Mouse (Mus musculus) liver, embryonic 14.5 days (tissue): ENCODE measurements around the gene Gm6760. TPM values are rescaled to one million over a fixed set of nuclear protein-coding genes. Genes with fewer than 3 reads are reported as not detected.

Experiments
- ATAC-seq: fragments of 200-750 bp; cut with Nextera tagmentation; 2 replicates; pipeline ENCODE4 v1.8.0; 2017; ENCODE audit warnings: moderate number of reproducible peaks, mild to moderate bottlenecking, moderate library complexity; ENCODE audit not compliant: insufficient read depth
- DNase-seq, 3 experiments: peaks; one replicate each; pipeline ENCODE4 v3.0.0-alpha.2; 2012 to 2013; ENCODE audit warnings: low read depth in 3 of 3, low spot score in 3 of 3
- H3K27ac ChIP-seq: fragments of 300-500 bp; sonication (generic); 2 replicates; pipeline ENCODE4 v1.5.1; 2014; ENCODE audit warnings: moderate library complexity, mild to moderate bottlenecking, control low read depth, inconsistent platforms
- H3K27me3 ChIP-seq: fragments of 300-500 bp; sonication (generic); 2 replicates; pipeline ENCODE4 v1.6.1; 2014; ENCODE audit warnings: mild to moderate bottlenecking, low read length, moderate library complexity; ENCODE audit not compliant: control insufficient read depth, insufficient read depth
- H3K36me3 ChIP-seq: fragments of 300-500 bp; sonication (generic); replicated peaks from 2 replicates; pipeline ENCODE4 v1.6.1; 2014; ENCODE audit warnings: low read depth; ENCODE audit not compliant: control insufficient read depth, insufficient read depth
- H3K4me1 ChIP-seq, 2 experiments: fragments of 200-500 bp in 1 of 2; fragments of 300-500 bp in 1 of 2; sonication (generic) in 1 of 2; replicated peaks; 2 replicates each; pipeline ENCODE4 v1.6.1; 2012 to 2014; ENCODE audit warnings: antibody characterized with exemption in 1 of 2, inconsistent platforms in 1 of 2, low read length in 1 of 2; ENCODE audit not compliant: control insufficient read depth in 2 of 2, insufficient read depth in 2 of 2
- H3K4me2 ChIP-seq: fragments of 300-500 bp; sonication (generic); 2 replicates; pipeline ENCODE4 v1.6.1; 2014; ENCODE audit warnings: low read depth, mild to moderate bottlenecking, control low read depth, moderate library complexity
- H3K4me3 ChIP-seq, 2 experiments: fragments of 200-500 bp in 1 of 2; fragments of 300-500 bp in 1 of 2; sonication (generic) in 1 of 2; 2 replicates each; pipeline ENCODE4 v1.5.1; 2012 to 2014; ENCODE audit warnings: low read depth in 2 of 2, low read length in 2 of 2, mild to moderate bottlenecking in 2 of 2, control low read depth in 1 of 2, inconsistent platforms in 1 of 2, moderate library complexity in 1 of 2; ENCODE audit not compliant: insufficient read depth in 1 of 2
- H3K9ac ChIP-seq: fragments of 300-500 bp; sonication (generic); replicated peaks from 2 replicates; pipeline ENCODE4 v1.6.1; 2014; ENCODE audit warnings: mild to moderate bottlenecking, control low read depth, moderate library complexity
- H3K9me3 ChIP-seq: fragments of 300-500 bp; sonication (generic); 2 replicates; pipeline ENCODE4 v1.6.1; 2016; ENCODE audit warnings: low read length, mixed read lengths; ENCODE audit not compliant: control insufficient read depth
- CTCF ChIP-seq: IDR thresholded peaks from 2 replicates; pipeline ENCODE4 v1.5.1; 2016; ENCODE audit warnings: antibody characterized with exemption, low read depth, control low read depth
- EP300 ChIP-seq: IDR thresholded peaks from 2 replicates; pipeline ENCODE4 v1.6.1; 2016; ENCODE audit warnings: antibody characterized with exemption, low read depth
- WGBS: fragments of 180-500 bp; shearing (Covaris S2); extraction: QIAGEN DNeasy Blood & Tissue Kit; methylation state at CpG from one replicate; pipeline ENCODE4 v1.1.7; 2014; ENCODE audit not compliant: insufficient replicate concordance; 5-methylcytosine and 5-hydroxymethylcytosine counted together
- polyA plus RNA-seq, 2 experiments: library from polyadenylated mRNA; depleted of rRNA in 1 of 2; stranded (reverse) in 1 of 2; unstranded in 1 of 2; fragments of >200 nt; fragmentation: Nextera tagmentation in 1 of 2; extraction: Ambion mirVana in 1 of 2; gene quantifications; 2 replicates each; pipeline versions ENCODE4 v1.2.1 to v1.2.3; 2012 to 2014

Gm6760 gene
- polyA plus RNA-seq (2012; rRNA removed) (not detected in 2 replicates), polyA plus RNA-seq (2014; fragmentation: Nextera tagmentation; extraction: Ambion mirVana) (not detected in 2 replicates)

DNA sequence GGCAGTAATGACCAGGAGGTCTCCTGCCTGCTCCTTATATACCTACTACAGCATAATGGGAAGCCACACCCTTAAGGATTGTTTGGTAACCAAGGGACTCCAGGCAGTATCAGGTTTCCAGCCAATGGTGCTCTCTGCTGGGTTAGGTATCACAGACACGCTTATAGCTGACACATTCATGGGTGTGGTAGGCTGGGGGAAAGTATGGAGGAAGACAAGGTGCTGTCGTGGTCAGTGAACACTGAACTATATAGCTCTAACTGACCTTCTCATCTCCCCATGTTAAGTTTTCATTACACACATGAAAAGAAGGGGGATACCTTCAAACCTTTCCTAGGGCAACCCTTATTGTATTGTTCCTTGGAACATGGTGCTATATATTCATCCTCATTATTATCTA lies at the start of gene Gm6760:
Gene Gm6760, minus strand, starts transcription at position 101 of the 400 bp plus-strand sequence.
- TF ChIP-seq EP300 (no peak), CTCF (no peak)
- Histone ChIP-seq H3K4me3 (no peak within 1 kb of the TSS), H3K9me3 (no peaks in the 10 kb centered on the region), H3K36me3 (no peaks in the 10 kb centered on the region), H3K4me2 (no peak within 1 kb of the TSS), H3K27me3 (no peaks in the 10 kb centered on the region), H3K27ac (no peak within 1 kb of the TSS), H3K4me1 (no peaks in the 10 kb centered on the region), H3K9ac (no peak within 1 kb of the TSS)
- 45% methylated on average over 2 of the region's 2 CpGs for WGBS
- no peak for ATAC-seq
- DNase-seq = no peak

DNA sequence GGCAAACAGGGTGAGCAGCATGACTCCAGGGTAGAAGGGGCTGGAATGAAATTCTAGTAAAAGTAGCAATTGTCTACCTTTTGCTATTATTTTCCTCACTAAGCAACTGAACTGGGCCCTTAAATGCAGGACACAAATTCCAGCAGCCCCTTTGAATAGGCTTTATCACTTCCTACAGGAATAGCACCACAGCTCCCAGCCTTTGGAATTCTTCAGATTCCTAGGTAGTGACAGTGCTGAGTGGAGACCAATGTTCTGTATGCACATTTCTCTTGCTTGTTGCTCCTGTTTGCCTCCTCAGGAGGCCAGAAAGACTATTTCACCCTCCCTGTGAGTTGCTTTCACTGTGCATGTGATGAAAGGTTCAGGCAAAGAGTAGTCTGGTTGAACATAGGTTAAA lies 29.2 kb upstream of the Gm6760 start:
- Histone ChIP-seq H3K4me1 (no peaks in the 10 kb centered on the region), H3K4me3 (no peak overlapping the region), H3K9me3 (no peaks in the 10 kb centered on the region), H3K27ac (no peak overlapping the region), H3K36me3 (no peaks in the 10 kb centered on the region), H3K9ac (no peak overlapping the region), H3K27me3 (no peaks in the 10 kb centered on the region), H3K4me2 (no peak overlapping the region)
- TF ChIP-seq EP300 = no peak
- TF ChIP-seq CTCF = no peak
- DNase-seq = no peak
- no peak for ATAC-seq

DNA sequence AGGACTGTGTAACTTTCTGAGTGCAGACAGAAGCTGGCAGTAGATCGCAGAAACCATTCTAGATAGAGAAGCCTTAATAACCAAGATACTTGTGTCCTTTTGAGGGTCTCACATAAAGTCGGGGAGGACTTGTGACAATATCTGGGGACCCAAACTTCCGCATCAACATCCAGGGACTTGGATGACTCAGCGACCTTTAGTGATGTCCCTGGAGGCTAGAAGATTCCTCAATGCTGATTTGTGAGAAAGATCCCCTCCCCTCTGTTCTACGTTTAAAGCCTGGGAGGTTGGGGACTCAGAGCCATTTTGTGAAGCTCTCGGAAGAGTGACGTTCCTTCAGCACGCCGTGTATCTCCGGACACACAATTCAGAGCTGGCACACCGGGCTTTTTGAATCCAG lies 21.2 kb upstream of the Gm6760 start, which contains the start of gene 3830417A13Rik:
Gene 3830417A13Rik, plus strand, starts transcription at position 301 of the 400 bp plus-strand sequence.
- H3K4me1 ChIP-seq = no peaks in the 10 kb centered on the region
- DNase-seq (no peak), ATAC-seq (no peak)
- WGBS = 69% methylated on average over 11 of the region's 11 CpGs
- no peak within 1 kb of the TSS for H3K27ac ChIP-seq
- TF ChIP-seq EP300 (no peak), CTCF (no peak)
- no peak within 1 kb of the TSS for H3K9ac ChIP-seq
- no peaks in the 10 kb centered on the region for H3K9me3 ChIP-seq
- H3K27me3 ChIP-seq = no peaks in the 10 kb centered on the region
- no peak within 1 kb of the TSS for H3K4me2 ChIP-seq
- H3K36me3 ChIP-seq = no peaks in the 10 kb centered on the region
- no peak within 1 kb of the TSS for H3K4me3 ChIP-seq

Other genes with a start within 250 kb of the Gm6760 start
- not detected in 2 replicates for gene 3830417A13Rik, start 21.4 kb upstream of the Gm6760 start, polyA plus RNA-seq (2012; rRNA removed)
- gene 3830417A13Rik, start 21.4 kb upstream of the Gm6760 start, polyA plus RNA-seq (2014; fragmentation: Nextera tagmentation; extraction: Ambion mirVana) = not detected in 2 replicates
- gene Slitrk4, start 124.8 kb upstream of the Gm6760 start, polyA plus RNA-seq (2012; rRNA removed) = 0.01 and 0.02 TPM in 2 replicates
- gene Slitrk4, start 124.8 kb upstream of the Gm6760 start, polyA plus RNA-seq (2014; fragmentation: Nextera tagmentation; extraction: Ambion mirVana) = 0.04 and 0.11 TPM in 2 replicates